Mouse (Mus musculus) CH12.LX (cell line): ENCODE measurements around the gene Ncoa7. TPM values are rescaled to one million over a fixed set of nuclear protein-coding genes. Genes with fewer than 3 reads are reported as not detected.
"Not testable (repeated sequence)": the region's sequence is repeated elsewhere in the genome, so short reads cannot be mapped to it uniquely, and the experiment has no call there.

Experiments
- DNase-seq: peaks from one replicate; pipeline ENCODE4 v3.0.0-alpha.2; 2013; ENCODE audit errors: extremely low read depth
- H3K27ac ChIP-seq: 2 replicates; pipeline ENCODE4 v1.5.1; 2012; ENCODE audit warnings: low read depth, mild to moderate bottlenecking, control low read depth, moderate library complexity; ENCODE audit not compliant: insufficient read depth
- H3K27me3 ChIP-seq: replicated peaks from 2 replicates; pipeline ENCODE3; 2012; ENCODE audit warnings: inconsistent platforms
- H3K36me3 ChIP-seq, 2 experiments: replicated peaks in 1 of 2; 2 replicates each; pipeline versions ENCODE3 to v1.6.1; 2012; ENCODE audit warnings: inconsistent platforms in 1 of 2, low read length in 1 of 2, mild to moderate bottlenecking in 1 of 2, mixed read lengths in 1 of 2, moderate library complexity in 1 of 2; ENCODE audit not compliant: control insufficient read depth in 1 of 2, insufficient read depth in 1 of 2
- H3K4me1 ChIP-seq, 2 experiments: 2 replicates each; pipeline ENCODE4 v1.6.1; 2012; ENCODE audit warnings: inconsistent platforms in 1 of 2, moderate library complexity in 1 of 2; ENCODE audit not compliant: insufficient read depth in 2 of 2, control insufficient read depth in 1 of 2
- H3K4me2 ChIP-seq: 2 replicates; pipeline ENCODE4 v1.6.1; 2012; ENCODE audit warnings: low read depth, mild to moderate bottlenecking, control low read depth; ENCODE audit not compliant: poor library complexity, insufficient read depth, severe bottlenecking
- H3K4me3 ChIP-seq, 3 experiments: fragments of 150-350 bp in 1 of 3; sonication (generic) in 1 of 3; replicated peaks in 1 of 3; 2 replicates each; pipeline versions ENCODE3 to v1.5.1; 2011 to 2012; ENCODE audit warnings: low read depth in 2 of 3, low read length in 2 of 3, mild to moderate bottlenecking in 2 of 3, moderate library complexity in 2 of 3, control low read depth in 1 of 3, improper control_type of control experiment in 1 of 3, inconsistent platforms in 1 of 3, mixed read lengths in 1 of 3; ENCODE audit not compliant: poor library complexity in 1 of 3
- H3K79me2 ChIP-seq: replicated peaks from 2 replicates; pipeline ENCODE4 v1.6.1; 2012; ENCODE audit warnings: mild to moderate bottlenecking, moderate library complexity; ENCODE audit not compliant: control insufficient read depth, poor library complexity, insufficient read depth, severe bottlenecking; ENCODE audit errors: extremely low read depth
- H3K9ac ChIP-seq: 2 replicates; pipeline ENCODE4 v1.6.1; 2012; ENCODE audit warnings: low read depth, mild to moderate bottlenecking, control low read depth, moderate library complexity; ENCODE audit not compliant: insufficient read depth
- H3K9me3 ChIP-seq: replicated peaks from 2 replicates; pipeline ENCODE3; 2012; ENCODE audit warnings: low read length, inconsistent platforms, mixed read lengths
- BHLHE40 ChIP-seq: IDR thresholded peaks from 2 replicates; pipeline ENCODE4 v1.6.1; 2011; ENCODE audit warnings: mild to moderate bottlenecking, low read depth, low read length, improper control_type of control experiment
- CHD1 ChIP-seq: IDR thresholded peaks from 2 replicates; pipeline ENCODE4 v1.6.1; 2012; ENCODE audit warnings: low read depth, low read length, improper control_type of control experiment, inconsistent platforms
- CHD2 ChIP-seq: IDR thresholded peaks from 2 replicates; pipeline ENCODE4 v1.6.1; 2011; ENCODE audit warnings: low read length, improper control_type of control experiment
- E2F4 ChIP-seq: IDR thresholded peaks from 2 replicates; pipeline ENCODE4 v1.6.1; 2011; ENCODE audit warnings: low read depth, low read length, improper control_type of control experiment; ENCODE audit not compliant: insufficient replicate concordance
- ELF1 ChIP-seq: IDR thresholded peaks from 2 replicates; pipeline ENCODE4 v1.6.1; 2014; ENCODE audit warnings: low read depth, mild to moderate bottlenecking, inconsistent platforms, low read length, improper control_type of control experiment
- EP300 ChIP-seq: IDR thresholded peaks from 2 replicates; pipeline ENCODE4 v1.6.1; 2011; ENCODE audit warnings: low read length, improper control_type of control experiment
- HCFC1 ChIP-seq: IDR thresholded peaks from 2 replicates; pipeline ENCODE4 v1.6.1; 2012; ENCODE audit warnings: low read depth, mild to moderate bottlenecking, inconsistent platforms, low read length, improper control_type of control experiment
- IRF4 ChIP-seq: IDR thresholded peaks from 2 replicates; pipeline ENCODE4 v1.6.1; 2014; ENCODE audit warnings: low read depth, mild to moderate bottlenecking, inconsistent platforms, low read length, improper control_type of control experiment
- JUN ChIP-seq: IDR thresholded peaks from 2 replicates; pipeline ENCODE4 v1.6.1; 2011; ENCODE audit warnings: low read depth, mild to moderate bottlenecking, low read length, improper control_type of control experiment, moderate library complexity; ENCODE audit not compliant: insufficient read depth
- JUND ChIP-seq: conservative IDR thresholded peaks from 2 replicates; pipeline ENCODE4 v1.6.1; 2011; ENCODE audit warnings: low read depth, low read length, improper control_type of control experiment
- KAT2A ChIP-seq: IDR thresholded peaks from 2 replicates; pipeline ENCODE4 v1.6.1; 2012; ENCODE audit warnings: low read length, improper control_type of control experiment, inconsistent platforms; ENCODE audit not compliant: insufficient replicate concordance
- MAX ChIP-seq: IDR thresholded peaks from 2 replicates; pipeline ENCODE4 v1.6.1; 2011; ENCODE audit warnings: low read length, improper control_type of control experiment
- MEF2A ChIP-seq: IDR thresholded peaks from 2 replicates; pipeline ENCODE4 v1.6.1; 2014; ENCODE audit warnings: low read depth, mild to moderate bottlenecking, inconsistent platforms, low read length, improper control_type of control experiment, borderline replicate concordance
- MXI1 ChIP-seq: IDR thresholded peaks from 2 replicates; pipeline ENCODE4 v1.6.1; 2011; ENCODE audit warnings: mild to moderate bottlenecking, low read depth, low read length, improper control_type of control experiment
- MYC ChIP-seq: IDR thresholded peaks from 2 replicates; pipeline ENCODE4 v1.6.1; 2011; ENCODE audit warnings: low read depth, mild to moderate bottlenecking, improper control_type of control experiment, low read length
- NRF1 ChIP-seq: IDR thresholded peaks from 2 replicates; pipeline ENCODE4 v1.6.1; 2014; ENCODE audit warnings: low read depth, mild to moderate bottlenecking, inconsistent platforms, low read length, improper control_type of control experiment, moderate library complexity
- PAX5 ChIP-seq: IDR thresholded peaks from 2 replicates; pipeline ENCODE4 v1.6.1; 2012; ENCODE audit warnings: low read length, inconsistent platforms, mixed read lengths
- RCOR1 ChIP-seq: conservative IDR thresholded peaks from 2 replicates; pipeline ENCODE4 v1.6.1; 2012; ENCODE audit warnings: low read depth, mild to moderate bottlenecking, inconsistent platforms, low read length, improper control_type of control experiment
- SIN3A ChIP-seq: IDR thresholded peaks from 2 replicates; pipeline ENCODE4 v1.6.1; 2012; ENCODE audit warnings: low read length, improper control_type of control experiment, inconsistent platforms
- TCF12 ChIP-seq: IDR thresholded peaks from 2 replicates; pipeline ENCODE4 v1.6.1; 2014; ENCODE audit warnings: low read depth, mild to moderate bottlenecking, inconsistent platforms, low read length, improper control_type of control experiment
- UBTF ChIP-seq: IDR thresholded peaks from 2 replicates; pipeline ENCODE4 v1.6.1; 2012; ENCODE audit warnings: low read depth, mild to moderate bottlenecking, inconsistent platforms, low read length, improper control_type of control experiment, moderate library complexity
- dilution Hi-C: fragments of 300-500 bp; cut with MboI; formaldehyde crosslinking; loops from 2 replicates; pipeline ENCODE4 v1.14.3; 2020; ENCODE audit warnings: low sequenced_read_pairs; ENCODE audit not compliant: extremely low pct_unique_long_range_greater_than_20kb, extremely low pct_ligation_motif_present
- in situ Hi-C: fragments of 300-500 bp; cut with MboI; formaldehyde crosslinking; loops from 3 replicates; pipeline ENCODE4 v1.14.3; 2019; ENCODE audit warnings: low sequenced_read_pairs, low pct_ligation_motif_present, low pct_unique_long_range_greater_than_20kb, mixed read lengths
- polyA plus RNA-seq: library from polyadenylated mRNA; unstranded; fragments of >175 nt; gene quantifications from 2 replicates; pipeline ENCODE4 v1.2.1, GENCODE M21; 2012; ENCODE audit warnings: low read depth; ENCODE audit not compliant: insufficient read length
- total RNA-seq, 2 experiments: library from RNA; depleted of rRNA; stranded (reverse); fragments of 300-350 nt in 1 of 2; fragments of >200 nt in 1 of 2; gene quantifications; 2 replicates each; pipeline ENCODE4 v1.2.3; 2012 to 2014

The Ncoa7 gene
- total and polyA plus RNA-seq, 3 experiments: 4.7 to 9.2 (median 7.0) TPM

- in situ Hi-C loops, dilution Hi-C loops, H3K9ac ChIP-seq, H3K79me2 ChIP-seq, H3K4me2 ChIP-seq, H3K4me3 ChIP-seq, H3K36me3 ChIP-seq, H3K27me3 ChIP-seq: not testable (repeated sequence)
- Histone ChIP-seq H3K9me3 (peaks cover 13% of the 10 kb centered on the region), H3K27ac (peak overlapping the region; percentile 61; the same call in 1 of the 2 replicates), H3K4me1 (peaks cover 6 to 46% of the 10 kb centered on the region in 2 experiments)
- DNase-seq: peak; percentile 35
- peak; percentile 19; the same call in 1 of the 2 replicates for TF ChIP-seq TCF12
- TF ChIP-seq JUND: 0 out of 2 replicates have a peak, but pooled peaks have one; percentile 8
- peak; percentile 52 for TF ChIP-seq BHLHE40
- peak; percentile 23; the same call in 1 of the 2 replicates for TF ChIP-seq EP300
- TF ChIP-seq MEF2A: peak; percentile 51; the same call in 1 of the 2 replicates
- TF ChIP-seq, all 38 proteins: peak for 5; not testable (repeated sequence) for 33
Observed at GRCm38 (mm10) chr10:30628444-30628843, 174.7 kb downstream of the Ncoa7 start.

DNA sequence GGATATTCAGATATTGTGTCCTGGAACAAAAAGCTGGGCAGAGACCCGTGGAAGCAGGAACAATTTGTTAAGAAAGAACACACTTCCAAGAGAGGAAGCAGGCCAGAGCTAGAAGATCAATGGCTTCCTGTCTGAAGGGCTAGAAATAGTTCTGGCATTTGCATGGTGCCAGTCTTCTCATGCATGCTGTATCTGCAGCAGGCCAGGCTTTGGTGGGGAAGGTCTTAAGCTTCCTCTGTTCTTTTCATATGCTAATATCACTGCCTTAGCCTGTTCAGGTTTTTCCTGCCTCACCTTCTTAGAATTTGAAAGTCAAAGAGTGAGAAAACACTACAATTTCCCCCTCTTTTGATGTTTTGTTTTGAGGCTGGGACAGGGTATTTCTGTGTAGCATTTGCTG lies 175.6 kb downstream of the Ncoa7 start:
- Histone ChIP-seq H3K9me3 (peaks cover 13% of the 10 kb centered on the region), H3K9ac (no peak overlapping the region), H3K4me2 (no peak overlapping the region), H3K4me3 (no peak overlapping the region), H3K4me1 (peaks cover 6 to 49% of the 10 kb centered on the region in 2 experiments), H3K36me3 (peaks cover 0 to 3% of the 10 kb centered on the region in 2 experiments), H3K79me2 (no peaks in the 10 kb centered on the region), H3K27me3 (no peaks in the 10 kb centered on the region), H3K27ac (peak overlapping the region; percentile 83; the same call in 1 of the 2 replicates)
- in situ Hi-C loops (no loop called here), dilution Hi-C loops (no loop called here)
- DNase-seq: peak; percentile 75
- TF ChIP-seq HCFC1 (no peak), PAX5 (no peak), SIN3A (no peak), EP300 (peak; percentile 66), CHD1 (no peak), UBTF (no peak), MXI1 (no peak), MEF2A (peak; percentile 93), MAX (peak; percentile 32; the same call in 1 of the 2 replicates), BHLHE40 (peak; percentile 61), CHD2 (no peak), JUN (0 out of 2 replicates have a peak, but pooled peaks have one; percentile 17), RCOR1 (no peak), IRF4 (peak; percentile 55; the same call in 1 of the 2 replicates), E2F4 (no peak), ELF1 (peak; percentile 31; the same call in 1 of the 2 replicates), MYC (no peak), KAT2A (no peak), NRF1 (no peak), JUND (no peak), TCF12 (peak; percentile 25; the same call in 1 of the 2 replicates)
